Mouse (Mus musculus) testis, adult 2 months (tissue): Measurements from ENCODE around the gene Ces1a.

Experiments
- CTCF ChIP-seq: fragments of 200-500 bp; IDR thresholded peaks from 2 replicates; pipeline ENCODE4 v1.5.1; 2012; ENCODE audit warnings: low read depth, mild to moderate bottlenecking, inconsistent platforms, low read length, moderate library complexity; ENCODE audit not compliant: control insufficient read depth, insufficient read depth, insufficient replicate concordance
- POLR2A ChIP-seq: fragments of 200-500 bp; IDR thresholded peaks from 2 replicates; pipeline ENCODE4 v1.6.1; 2012; ENCODE audit warnings: low read depth, mild to moderate bottlenecking, inconsistent platforms, low read length, moderate library complexity; ENCODE audit not compliant: control insufficient read depth

DNA sequence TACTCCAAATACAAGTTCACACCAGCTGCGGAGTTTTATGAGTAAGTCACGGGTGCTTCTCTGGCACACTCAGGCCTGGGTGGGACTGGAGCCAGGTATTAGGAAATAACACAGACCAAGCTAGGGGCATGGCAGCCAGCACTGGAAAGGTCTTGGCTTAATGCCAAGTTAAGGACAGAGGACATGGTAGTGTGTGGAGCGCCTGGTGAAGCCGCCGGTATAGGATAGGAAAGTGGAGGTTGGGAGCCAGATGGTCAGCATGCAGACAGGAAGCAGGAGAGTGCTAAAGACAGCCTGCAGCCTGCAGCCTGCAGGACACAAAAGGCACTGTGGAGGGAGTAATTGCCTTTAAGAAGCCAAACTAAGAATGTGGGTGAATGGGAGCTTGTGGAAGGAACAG, 75.0 kb downstream of the Ces1a start:
- TF ChIP-seq CTCF, result no peak
- TF ChIP-seq POLR2A, result no peak
